Mouse (Mus musculus): ENCODE measurements around the gene Sycp3.

DNA sequence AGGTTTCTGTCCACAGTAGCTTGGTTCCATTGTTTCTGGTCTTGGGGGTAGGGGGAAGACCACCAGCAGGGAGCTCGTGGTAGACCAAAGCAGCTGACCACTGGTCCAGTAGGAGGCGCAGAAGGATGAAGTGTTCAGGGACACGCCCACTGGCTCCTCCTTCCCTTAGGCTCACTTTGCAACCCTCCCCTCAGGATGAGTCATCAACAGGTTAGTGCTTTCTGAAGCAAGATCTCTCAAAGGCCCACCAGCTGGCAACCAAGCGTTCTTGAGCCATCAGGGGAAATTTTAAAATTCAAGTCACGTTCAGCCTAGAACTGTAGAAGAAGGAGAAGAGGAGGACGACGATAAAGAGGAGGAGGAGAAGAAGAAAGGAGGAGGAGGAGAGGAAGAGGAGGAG, 32.3 kb downstream of the Sycp3 start:
- 0 out of 2 replicates have a peak, but pooled peaks have one; percentile 3 for TF ChIP-seq CTCF (IDR thresholded peaks at IDR 0.05; ENCODE audit: low read depth)
- no peak for TF ChIP-seq EP300 (IDR thresholded peaks at IDR 0.05; ENCODE audit: low read depth)
